Mouse (Mus musculus): ENCODE results near the gene Eepd1.
"Not testable (repeated sequence)": the region's sequence is repeated elsewhere in the genome, so short reads cannot be mapped to it uniquely, and the experiment has no call there.

The Eepd1 gene

GRCm38 (mm10) chr9:25481344-25482095 lies at the start of gene Eepd1:
Eepd1 (plus strand) TSS chr9:25481547.
- in situ Hi-C loops (cut with MboI; ENCODE audit: unreplicated experiment in 2 of 2), result loop anchor here (5.0 to 25.0 kb wide), 3 partner anchors 167 to 324 kb away; partner anchors contain the start of gene Herpud2 (in 1 of the 2)

GRCm38 (mm10) chr9:25438836-25439235 lies 42.5 kb upstream of the Eepd1 start:
- in situ Hi-C loops (cut with MboI; ENCODE audit: unreplicated experiment in 2 of 2), result no loop called here

DNA sequence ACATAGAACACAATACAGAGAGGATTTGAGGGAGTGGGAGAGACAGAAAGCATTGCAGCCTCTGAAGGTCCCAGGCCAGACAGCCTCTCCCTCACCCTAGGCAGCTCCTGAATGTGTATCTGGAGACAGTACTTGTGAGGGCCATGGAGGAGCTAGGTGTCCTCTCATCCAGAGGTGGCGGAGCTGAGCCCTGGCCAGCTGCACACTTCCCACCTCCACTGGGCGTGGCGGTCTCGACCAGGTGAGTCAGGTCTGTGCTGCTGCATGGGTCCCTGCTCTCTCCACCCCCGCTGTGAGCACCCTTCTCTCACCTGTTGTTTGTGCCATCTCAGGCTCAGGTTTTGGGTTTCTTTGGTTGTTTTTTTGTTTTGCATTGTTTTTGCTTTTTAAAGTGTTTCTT lies 41.3 kb upstream of the Eepd1 start:
- in situ Hi-C loops (cut with MboI; ENCODE audit: unreplicated experiment in 2 of 2), result not testable (repeated sequence)

GRCm38 (mm10) chr9:25442041-25442440 lies 39.3 kb upstream of the Eepd1 start:
- in situ Hi-C loops (cut with MboI; ENCODE audit: unreplicated experiment in 2 of 2), result no loop called here

DNA sequence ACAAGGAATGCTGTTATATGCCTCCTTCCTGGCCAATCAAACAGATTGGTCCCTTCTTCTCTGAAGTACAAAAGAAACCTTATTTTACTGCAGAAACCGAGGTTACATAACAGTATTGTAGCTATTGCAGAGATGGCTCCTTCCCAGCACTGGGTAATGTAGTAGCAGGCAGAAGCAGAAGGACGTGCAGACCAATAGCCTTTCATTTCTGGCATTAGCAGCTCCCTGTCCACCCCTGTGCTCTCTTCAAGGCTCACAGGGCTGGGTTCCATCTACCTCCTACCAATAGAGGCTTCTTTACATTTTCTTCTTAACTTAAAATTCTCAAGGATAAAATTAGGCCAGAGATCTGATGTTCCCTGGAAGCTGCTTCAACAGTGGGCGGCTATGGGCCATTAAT lies 38.3 kb upstream of the Eepd1 start:
- in situ Hi-C loops (cut with MboI; ENCODE audit: unreplicated experiment in 2 of 2), result no loop called here

DNA sequence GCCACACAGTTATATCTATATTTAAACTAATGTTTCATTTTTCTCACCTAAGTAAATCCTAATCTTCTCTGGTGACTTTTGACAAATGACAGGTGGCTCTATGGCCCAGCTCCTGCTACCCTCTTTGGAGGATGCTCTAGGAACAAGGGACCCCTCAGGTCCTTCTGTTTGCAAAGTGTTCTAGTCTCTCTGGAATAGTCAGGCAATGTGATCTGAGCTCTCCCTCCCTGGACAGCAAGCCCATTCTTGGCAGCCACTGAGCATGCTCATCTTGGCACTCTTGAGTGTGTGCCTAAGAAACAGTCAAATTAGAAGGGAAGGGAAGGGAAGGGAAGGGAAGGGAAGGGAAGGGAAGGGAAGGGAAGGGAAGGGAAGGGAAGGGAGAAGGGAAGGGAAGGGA lies 37.8 kb upstream of the Eepd1 start:
- in situ Hi-C loops (cut with MboI; ENCODE audit: unreplicated experiment in 2 of 2), result no loop called here

DNA sequence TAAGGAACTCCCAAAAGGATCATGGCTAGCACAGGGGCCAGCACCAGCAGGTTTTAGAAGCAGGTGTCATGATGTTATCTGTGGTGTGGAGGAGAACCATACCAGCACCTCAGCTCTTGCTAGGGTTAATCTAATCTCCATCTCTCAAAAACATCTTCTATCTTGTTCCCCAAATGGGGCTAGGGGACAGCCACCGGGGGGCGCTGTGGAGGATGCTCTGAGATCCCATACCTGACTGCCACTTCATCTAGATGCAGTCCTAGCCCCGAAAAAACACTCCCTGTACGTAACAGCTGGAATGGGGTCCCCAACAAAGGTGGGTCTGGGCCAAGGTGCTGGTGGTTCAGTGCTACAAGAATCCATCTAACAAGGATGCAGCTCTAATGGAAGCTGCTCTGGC lies 31.0 kb upstream of the Eepd1 start:
- in situ Hi-C loops (cut with MboI; ENCODE audit: unreplicated experiment in 2 of 2), result no loop called here

DNA sequence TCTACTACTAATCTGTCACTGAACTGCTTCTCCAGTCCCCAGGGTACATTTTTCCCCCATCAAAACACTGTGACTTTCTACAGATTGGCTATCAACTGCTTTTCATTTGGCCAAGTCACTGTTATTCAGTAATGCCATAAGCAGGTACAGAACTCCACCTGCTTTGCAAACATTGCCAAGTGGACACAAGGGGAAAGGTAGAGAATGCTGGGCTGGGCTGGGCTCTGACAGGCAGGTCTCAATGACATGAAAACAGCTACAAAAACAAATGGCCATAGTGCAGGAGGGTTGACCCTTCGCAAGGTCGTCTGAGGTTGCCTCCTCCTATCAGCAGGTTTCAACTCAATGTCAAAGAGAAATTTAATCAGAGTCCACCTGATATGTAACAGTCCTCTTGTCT lies 26.3 kb upstream of the Eepd1 start:
- in situ Hi-C loops (cut with MboI; ENCODE audit: unreplicated experiment in 2 of 2), result no loop called here

DNA sequence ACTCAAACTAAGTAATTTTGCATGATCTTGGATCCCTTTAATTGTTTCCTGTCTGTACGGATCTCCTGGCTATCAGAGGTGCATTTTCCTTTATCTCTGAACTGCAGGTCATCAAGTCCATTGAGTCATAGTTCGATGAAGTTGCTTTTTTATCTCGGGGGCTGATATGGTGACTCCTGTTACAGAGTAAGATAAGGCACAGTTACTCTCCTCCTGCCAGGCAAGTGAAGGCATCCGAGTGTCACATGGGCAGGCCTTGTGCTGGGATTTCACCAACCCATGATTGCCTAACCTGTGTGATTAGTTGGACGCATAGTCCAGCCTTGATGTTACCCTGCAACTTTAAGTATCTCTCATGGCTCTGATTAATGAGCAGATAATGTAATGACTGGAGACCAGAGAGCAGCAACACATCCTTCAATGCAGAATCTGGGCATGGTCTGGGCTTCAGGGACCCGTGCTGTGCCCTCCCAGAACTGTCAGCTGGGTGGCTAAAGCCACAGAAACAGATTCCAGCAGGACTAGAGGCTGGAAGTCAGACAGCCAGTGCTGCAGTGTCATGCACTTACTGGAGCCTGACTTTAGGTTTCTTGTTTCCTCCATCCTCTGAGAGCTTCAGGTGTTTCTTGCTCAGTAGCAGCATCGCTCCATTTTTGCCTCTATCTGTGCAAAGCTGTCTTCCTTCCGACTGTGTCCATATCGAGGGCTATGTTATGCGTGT lies 20.4 kb upstream of the Eepd1 start:
- in situ Hi-C loops (cut with MboI; ENCODE audit: unreplicated experiment in 2 of 2), result no loop called here

DNA sequence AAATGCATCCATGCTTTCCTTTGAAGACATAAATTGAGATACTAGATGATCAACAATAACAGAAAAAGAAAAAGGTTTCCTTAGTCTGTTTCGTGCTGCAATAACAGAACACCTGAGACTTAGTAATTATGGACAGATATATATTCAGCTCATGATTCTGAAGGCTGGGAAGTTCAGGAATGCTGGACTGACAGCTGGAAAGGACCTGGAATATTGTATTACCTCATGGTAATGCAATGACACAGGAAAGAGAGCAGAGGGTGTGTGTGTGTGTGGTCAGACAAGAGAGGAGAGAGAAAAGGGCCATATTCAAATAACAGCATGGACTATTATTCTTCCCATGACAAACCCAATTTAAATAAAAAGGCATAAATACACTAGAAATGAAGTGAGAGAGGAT lies 17.0 kb upstream of the Eepd1 start:
- in situ Hi-C loops (cut with MboI; ENCODE audit: unreplicated experiment in 2 of 2), result no loop called here

DNA sequence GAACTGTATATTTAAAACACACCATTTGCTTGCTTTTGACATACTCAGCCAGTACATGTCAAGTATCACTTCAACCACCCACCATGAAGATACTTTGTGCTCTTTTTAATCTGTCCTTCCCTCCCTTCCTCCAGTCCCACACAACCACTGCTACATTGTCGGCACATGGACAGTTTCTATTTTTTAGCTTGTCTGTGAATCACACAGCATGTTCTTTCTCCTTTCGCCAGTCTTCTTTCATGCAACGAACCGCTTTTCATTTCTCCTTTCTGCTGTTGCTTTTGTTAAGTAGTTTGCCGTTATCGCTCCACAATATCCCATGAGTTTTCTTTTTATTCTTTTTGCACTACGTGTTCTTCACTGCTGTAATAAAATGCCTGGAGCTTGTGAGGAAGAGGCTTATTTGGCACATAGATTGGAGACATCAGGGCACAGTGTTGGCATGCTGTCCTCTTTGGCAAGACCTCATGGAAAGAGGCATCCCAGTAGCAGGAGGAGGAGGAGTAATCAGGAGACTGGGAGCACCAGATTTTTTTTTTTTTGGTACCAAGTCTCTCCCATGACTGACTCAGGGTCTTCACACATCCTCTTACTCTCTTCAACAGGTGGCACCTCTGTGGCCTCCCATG lies 1.8 kb upstream of the Eepd1 start:
- in situ Hi-C loops (cut with MboI; ENCODE audit: unreplicated experiment in 2 of 2), result loop anchor here (5.0 to 25.0 kb wide), 3 partner anchors 165 to 322 kb away; partner anchors contain the start of gene Herpud2 (in 1 of the 2)

- in situ Hi-C loops (cut with MboI; ENCODE audit: unreplicated experiment in 2 of 2), result loop anchor here (5.0 to 25.0 kb wide), 3 partner anchors 166 to 323 kb away; partner anchors contain the start of gene Herpud2 (in 1 of the 2)
Observed at GRCm38 (mm10) chr9:25480676-25481075, 671 bp upstream of the Eepd1 start.

DNA sequence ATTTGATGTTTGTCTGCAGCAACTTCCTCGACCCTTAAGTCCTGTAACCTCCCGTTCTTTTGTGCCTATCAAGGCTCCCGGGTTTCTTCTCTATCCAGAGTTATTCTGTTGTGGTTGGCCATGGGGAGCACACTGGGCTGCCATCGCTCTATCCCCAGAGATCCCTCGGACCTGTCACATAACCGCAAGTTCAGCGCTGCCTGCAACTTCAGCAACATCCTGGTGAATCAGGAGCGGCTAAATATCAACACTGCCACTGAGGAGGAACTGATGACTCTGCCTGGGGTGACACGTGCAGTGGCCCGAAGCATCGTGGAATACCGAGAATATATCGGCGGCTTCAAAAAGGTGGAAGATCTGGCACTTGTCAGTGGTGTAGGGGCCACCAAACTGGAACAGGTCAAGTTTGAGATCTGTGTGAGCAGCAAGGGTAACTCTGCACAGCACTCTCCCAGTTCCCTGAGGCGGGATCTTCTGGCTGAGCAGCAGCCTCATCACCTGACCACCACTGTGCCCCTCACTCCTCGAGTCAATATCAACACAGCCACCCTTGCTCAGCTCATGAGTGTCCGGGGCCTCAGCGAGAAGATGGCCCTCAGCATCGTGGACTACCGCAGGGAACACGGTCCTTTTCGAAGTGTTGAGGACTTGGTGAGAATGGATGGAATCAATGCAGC lies 1.1 kb downstream of the Eepd1 start:
- in situ Hi-C loops (cut with MboI; ENCODE audit: unreplicated experiment in 2 of 2), result loop anchor here (5.0 to 25.0 kb wide), 3 partner anchors 168 to 325 kb away; partner anchors contain the start of gene Herpud2 (in 1 of the 2)

DNA sequence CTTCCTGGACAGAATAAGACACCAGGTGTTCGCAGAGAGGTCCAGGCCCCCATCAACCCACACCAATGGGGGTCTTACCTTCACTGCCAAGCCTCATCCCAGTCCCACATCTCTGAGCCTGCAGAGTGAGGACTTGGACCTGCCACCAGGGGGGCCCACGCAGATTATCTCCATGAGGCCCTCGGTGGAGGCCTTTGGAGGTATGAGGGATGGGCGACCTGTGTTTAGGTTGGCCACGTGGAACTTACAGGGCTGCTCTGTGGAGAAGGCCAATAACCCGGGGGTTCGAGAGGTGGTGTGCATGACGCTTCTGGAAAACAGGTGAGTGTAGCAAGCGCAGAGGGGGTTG lies 1.6 kb downstream of the Eepd1 start:
- in situ Hi-C loops (cut with MboI; ENCODE audit: unreplicated experiment in 2 of 2), result loop anchor here (5.0 to 25.0 kb wide), 3 partner anchors 168 to 326 kb away; partner anchors contain the start of gene Herpud2 (in 1 of the 2)

DNA sequence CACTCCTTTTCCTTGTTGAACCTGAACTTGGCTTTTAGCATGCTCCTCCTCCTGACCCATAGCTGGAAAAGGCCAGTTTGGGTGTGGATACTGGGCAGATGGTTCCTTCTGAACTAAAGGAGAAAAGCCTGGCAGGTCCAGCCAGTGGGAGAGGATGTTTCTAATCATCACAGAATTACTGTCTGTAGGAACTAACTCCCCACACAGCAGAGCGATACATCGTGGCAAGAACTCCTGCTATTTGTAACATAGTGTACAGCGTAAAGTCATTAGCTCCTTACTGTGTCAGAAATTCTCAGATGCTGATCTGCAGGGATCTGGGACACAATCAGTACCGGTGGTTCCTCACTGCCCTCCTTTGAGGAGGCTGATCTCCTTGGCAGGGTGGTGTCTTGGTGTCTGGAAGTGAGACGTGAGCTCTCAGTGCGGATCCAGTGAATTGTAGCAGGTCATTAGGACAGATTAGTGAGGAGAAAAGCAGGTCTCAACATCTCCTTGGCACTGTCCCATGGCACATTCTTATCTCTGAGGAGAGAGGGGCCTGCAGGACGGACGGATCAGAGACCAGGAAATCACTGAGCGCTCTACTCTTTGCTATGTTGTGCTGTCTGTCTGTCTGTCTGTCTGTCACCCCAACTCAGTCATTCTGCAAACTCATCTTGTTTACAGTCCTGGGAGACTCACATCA lies 2.7 kb downstream of the Eepd1 start:
- in situ Hi-C loops (cut with MboI; ENCODE audit: unreplicated experiment in 2 of 2), result loop anchor here (5.0 to 25.0 kb wide), 3 partner anchors 169 to 327 kb away; partner anchors contain the start of gene Herpud2 (in 1 of the 2)

GRCm38 (mm10) chr9:25484619-25484986 lies 3.3 kb downstream of the Eepd1 start:
- in situ Hi-C loops (cut with MboI; ENCODE audit: unreplicated experiment in 2 of 2), result loop anchor here (5.0 to 25.0 kb wide), 3 partner anchors 170 to 327 kb away; partner anchors contain the start of gene Herpud2 (in 1 of the 2)

- in situ Hi-C loops (cut with MboI; ENCODE audit: unreplicated experiment in 2 of 2), result loop anchor here in 1 of 2 experiments (10.0 to 25.0 kb wide), 2 partner anchors 170 to 323 kb away; partner anchors contain the start of gene Herpud2
Observed at GRCm38 (mm10) chr9:25485006-25485405, 3.7 kb downstream of the Eepd1 start.

DNA sequence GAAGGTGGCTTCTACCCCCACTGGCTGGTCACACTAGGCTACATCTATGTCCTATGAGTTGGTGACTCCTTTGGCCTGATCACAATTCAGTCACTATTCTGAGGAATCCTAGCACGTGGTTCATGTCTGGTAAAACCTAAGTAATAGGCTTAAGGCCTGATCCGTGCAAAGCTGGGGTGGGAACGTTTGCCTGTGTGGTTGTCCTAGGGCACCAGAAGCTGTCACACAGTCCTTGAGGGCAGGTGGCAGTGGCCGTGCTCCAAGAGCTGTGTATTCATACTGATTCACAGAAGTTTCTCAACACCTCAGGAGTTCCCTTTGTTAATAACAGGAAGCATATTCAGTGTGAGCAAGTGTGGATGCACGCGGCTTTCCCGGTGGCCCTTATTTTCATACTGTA lies 4.1 kb downstream of the Eepd1 start:
- in situ Hi-C loops (cut with MboI; ENCODE audit: unreplicated experiment in 2 of 2), result loop anchor here in 1 of 2 experiments (10.0 to 25.0 kb wide), 2 partner anchors 171 to 323 kb away; partner anchors contain the start of gene Herpud2

DNA sequence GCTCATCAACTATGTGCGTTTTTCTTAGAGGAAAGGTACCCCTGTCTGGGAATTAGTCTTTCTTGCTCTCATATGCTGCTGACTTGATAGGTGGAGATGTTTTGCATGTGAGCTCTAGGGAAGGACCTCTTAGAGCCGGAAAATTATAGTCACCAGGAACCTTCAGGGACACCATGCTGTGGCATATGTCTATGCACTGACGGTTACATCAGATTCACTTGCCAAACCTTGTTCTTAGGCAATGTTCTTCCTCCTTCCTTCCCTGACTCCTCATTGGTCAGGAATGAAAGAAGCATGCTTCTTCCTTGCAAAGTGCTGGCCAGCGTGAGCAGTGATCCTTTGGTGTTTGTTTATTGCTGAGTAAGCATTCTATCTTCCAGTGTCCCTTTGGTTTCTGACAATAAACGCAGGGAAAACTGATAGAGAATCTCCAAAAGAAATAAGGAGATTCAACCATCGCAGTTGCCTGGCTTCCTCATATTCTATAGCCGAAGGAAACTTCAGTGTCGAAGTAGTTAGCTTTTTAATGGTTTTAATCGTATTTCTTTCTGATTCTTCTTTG lies 5.0 kb downstream of the Eepd1 start:
- in situ Hi-C loops (cut with MboI; ENCODE audit: unreplicated experiment in 2 of 2), result loop anchor here in 1 of 2 experiments (10.0 to 25.0 kb wide), 2 partner anchors 172 to 324 kb away; partner anchors contain the start of gene Herpud2
